Comparison of ENCODE assay signal across 8 mouse cellular contexts in genomic region chr6:97179367-97179828, GRCm38 (mm10). TPM values are rescaled to one million over a fixed set of nuclear protein-coding genes. Genes with fewer than 3 reads are reported as not detected.
A peak's percentile ranks its signal among the peaks of the same experiment; 100 is the strongest.
DNase-seq lines count a peak whose midpoint lies in the region; ATAC-seq and TF ChIP-seq lines count a peak whose summit lies in the region.

No protein-coding gene starts in this region.

- H3K36me3 ChIP-seq in intestine, embryonic 16.5 days (ENCODE audit: control insufficient read depth, insufficient read depth, low read length), result 0 out of 2 replicates have a peak, but pooled peaks cover 2% of the 10 kb centered on the region
- H3K36me3 ChIP-seq in midbrain, postnatal 0 days (ENCODE audit: insufficient read depth, low read length), result peaks cover 11% of the 10 kb centered on the region; the same call in 1 of the 2 replicates

- peak; percentile 57 for ATAC-seq in frontal cortex, adult (ENCODE audit: low TSS enrichment)
- ATAC-seq in CD4-positive, CD25-positive, alpha-beta regulatory T cell, adult 4 months, result peak; percentile 41
- peak; percentile 79 for ATAC-seq in intestine, embryonic 16.5 days
- peak; percentile 67 for ATAC-seq in midbrain, postnatal 0 days (ENCODE audit: low FRiP score)

- H3K27me3 ChIP-seq in intestine, embryonic 16.5 days (replicated peaks; ENCODE audit: control insufficient read depth, insufficient read depth, low read length), result no peaks in the 10 kb centered on the region
- no peaks in the 10 kb centered on the region for H3K27me3 ChIP-seq in midbrain, postnatal 0 days (ENCODE audit: insufficient read depth, low read length)

- TF ChIP-seq POLR2A in embryonic fibroblast, embryonic 13.5 days (IDR thresholded peaks at IDR 0.05; ENCODE audit: low read depth, low read length), result no peak; the same call in 1 of the 2 replicates

- peak overlapping the region; percentile 80 for H3K4me2 ChIP-seq in intestine, embryonic 16.5 days (ENCODE audit: low read depth, low read length)
- H3K4me2 ChIP-seq in midbrain, postnatal 0 days (ENCODE audit: low read depth, low read length, poor library complexity, severe bottlenecking), result peak overlapping the region; percentile 81

- peak overlapping the region; percentile 93 for H3K27ac ChIP-seq in embryonic fibroblast, embryonic 13.5 days (ENCODE audit: insufficient read depth, low read length)
- H3K27ac ChIP-seq in intestine, embryonic 16.5 days (ENCODE audit: low read length), result peak overlapping the region; percentile 90
- peak overlapping the region; percentile 79 for H3K27ac ChIP-seq in midbrain, postnatal 0 days (ENCODE audit: low read depth, low read length)

- DNase-seq in frontal cortex, postnatal 14 days (ENCODE audit: low spot score in 2 of 2), result no peak
- DNase-seq in midbrain, postnatal 0 days (ENCODE audit: low spot score), result peak; percentile 52
- no peak for DNase-seq in left cerebral cortex, postnatal 25 days (ENCODE audit: low spot score in 2 of 2)
- DNase-seq in thymus, postnatal 0 days (ENCODE audit: low spot score), result no peak

- peaks cover 4% of the 10 kb centered on the region for H3K4me1 ChIP-seq in embryonic fibroblast, embryonic 13.5 days (ENCODE audit: control insufficient read depth, insufficient read depth, low read length)
- peaks cover 16% of the 10 kb centered on the region for H3K4me1 ChIP-seq in intestine, embryonic 16.5 days (ENCODE audit: control insufficient read depth, insufficient read depth, low read length)
- 0 out of 2 replicates have a peak, but pooled peaks cover 5% of the 10 kb centered on the region for H3K4me1 ChIP-seq in midbrain, postnatal 0 days (ENCODE audit: insufficient read depth, low read length)

- 8% methylated on average over 11 of the region's 11 CpGs for WGBS in intestine, embryonic 16.5 days
- 12% methylated on average over 11 of the region's 11 CpGs for WGBS in midbrain, postnatal 0 days

- no peaks in the 10 kb centered on the region for H3K9me3 ChIP-seq in intestine, embryonic 16.5 days (ENCODE audit: control insufficient read depth, low read length)
- no peaks in the 10 kb centered on the region for H3K9me3 ChIP-seq in midbrain, postnatal 0 days (ENCODE audit: low read length)

- H3K9ac ChIP-seq in intestine, embryonic 16.5 days (ENCODE audit: low read depth, low read length), result peak overlapping the region; percentile 97
- H3K9ac ChIP-seq in midbrain, postnatal 0 days (replicated peaks; ENCODE audit: low read length, poor library complexity, severe bottlenecking), result peak overlapping the region; percentile 90

- TF ChIP-seq CTCF in embryonic fibroblast, embryonic 13.5 days (IDR thresholded peaks at IDR 0.05; ENCODE audit: borderline replicate concordance, insufficient read depth, low read length), result no peak
- TF ChIP-seq CTCF in midbrain, postnatal 0 days (IDR thresholded peaks at IDR 0.05), result no peak

- intact Hi-C loops in left cerebral cortex, postnatal 25 days (cut with DNase I), result loop anchor here (2.0 kb wide), 1 partner anchor 25 kb away; the partner anchor contains the start of gene Uba3

- H3K4me3 ChIP-seq in embryonic fibroblast, embryonic 13.5 days (ENCODE audit: insufficient read depth, low read length), result peak overlapping the region; percentile 45
- peak overlapping the region; percentile 98 for H3K4me3 ChIP-seq in intestine, embryonic 16.5 days (ENCODE audit: low read length)
- peak overlapping the region; percentile 87 for H3K4me3 ChIP-seq in midbrain, postnatal 0 days (ENCODE audit: low read depth, low read length)

RNA-seq across cellular contexts. Expression of gene Tmf1, which starts 0.5 kb away (rescaled TPM):
- 10 to 100 TPM; 41.0 to 50.8 TPM for polyA plus RNA-seq in CD4-positive, CD25-positive, alpha-beta regulatory T cell, adult 4 months (2017; shearing (Covaris generic))
- polyA plus RNA-seq in embryonic fibroblast, embryonic 13.5 days (2011; ENCODE audit: insufficient read length, low read depth, missing spikeins), result 55.8 and 62.6 TPM in 2 replicates
- 23.3 and 26.0 TPM in 2 replicates for polyA plus RNA-seq in intestine, embryonic 16.5 days (2015; fragmentation: Nextera tagmentation; extraction: Ambion mirVana)
- 23.4 and 26.2 TPM in 2 replicates for total RNA-seq in midbrain, postnatal 0 days (2014; rRNA removed)
- 44.1 and 51.4 TPM in 2 replicates for polyA plus RNA-seq in midbrain, postnatal 0 days (2015; fragmentation: Nextera tagmentation; extraction: Ambion mirVana)
- 10 to 100 TPM; 50.0 to 54.9 TPM for total RNA-seq in left cerebral cortex, postnatal 25 days (2021)
- 43.9 and 50.8 TPM in 2 replicates for polyA plus RNA-seq in thymus, postnatal 0 days (2015; fragmentation: Nextera tagmentation; extraction: Ambion mirVana)

RNA-seq across cellular contexts. Expression of gene Uba3, which starts 26.0 kb away (rescaled TPM):
- 10 to 100 TPM; 43.0 TPM for polyA plus RNA-seq in CD4-positive, CD25-positive, alpha-beta regulatory T cell, adult 4 months (2017; shearing (Covaris generic))
- polyA plus RNA-seq in embryonic fibroblast, embryonic 13.5 days (2011; ENCODE audit: insufficient read length, low read depth, missing spikeins), result 136 and 147 TPM in 2 replicates
- 50.0 and 53.7 TPM in 2 replicates for polyA plus RNA-seq in intestine, embryonic 16.5 days (2015; fragmentation: Nextera tagmentation; extraction: Ambion mirVana)
- 54.5 and 68.1 TPM in 2 replicates for total RNA-seq in midbrain, postnatal 0 days (2014; rRNA removed)
- polyA plus RNA-seq in midbrain, postnatal 0 days (2015; fragmentation: Nextera tagmentation; extraction: Ambion mirVana), result 63.9 and 68.1 TPM in 2 replicates
- total RNA-seq in left cerebral cortex, postnatal 25 days (2021), result 10 to 100 TPM; 68.6 to 75.2 TPM
- 53.1 and 55.4 TPM in 2 replicates for polyA plus RNA-seq in thymus, postnatal 0 days (2015; fragmentation: Nextera tagmentation; extraction: Ambion mirVana)

RNA-seq across cellular contexts. Expression of gene Eogt, which starts 30.4 kb away (rescaled TPM):
- polyA plus RNA-seq in CD4-positive, CD25-positive, alpha-beta regulatory T cell, adult 4 months (2017; shearing (Covaris generic)), result 10 to 100 TPM in 1 of 2 experiments, 1 to 10 TPM in 1; 8.1 to 13.9 TPM
- 40.3 and 44.5 TPM in 2 replicates for polyA plus RNA-seq in embryonic fibroblast, embryonic 13.5 days (2011; ENCODE audit: insufficient read length, low read depth, missing spikeins)
- 6.7 and 7.4 TPM in 2 replicates for polyA plus RNA-seq in intestine, embryonic 16.5 days (2015; fragmentation: Nextera tagmentation; extraction: Ambion mirVana)
- 25.2 and 25.8 TPM in 2 replicates for total RNA-seq in midbrain, postnatal 0 days (2014; rRNA removed)
- polyA plus RNA-seq in midbrain, postnatal 0 days (2015; fragmentation: Nextera tagmentation; extraction: Ambion mirVana), result 9.9 and 11.7 TPM in 2 replicates
- 10 to 100 TPM; 25.8 to 34.5 TPM for total RNA-seq in left cerebral cortex, postnatal 25 days (2021)
- polyA plus RNA-seq in thymus, postnatal 0 days (2015; fragmentation: Nextera tagmentation; extraction: Ambion mirVana), result 5.1 and 5.7 TPM in 2 replicates

RNA-seq across cellular contexts. Expression of gene Arl6ip5, which starts 31.1 kb away (rescaled TPM):
- 100 to 1,000 TPM; 189 to 278 TPM for polyA plus RNA-seq in CD4-positive, CD25-positive, alpha-beta regulatory T cell, adult 4 months (2017; shearing (Covaris generic))
- 140 and 204 TPM in 2 replicates for polyA plus RNA-seq in embryonic fibroblast, embryonic 13.5 days (2011; ENCODE audit: insufficient read length, low read depth, missing spikeins)
- 76.4 TPM in 2 replicates for polyA plus RNA-seq in intestine, embryonic 16.5 days (2015; fragmentation: Nextera tagmentation; extraction: Ambion mirVana)
- total RNA-seq in midbrain, postnatal 0 days (2014; rRNA removed), result 115 and 118 TPM in 2 replicates
- polyA plus RNA-seq in midbrain, postnatal 0 days (2015; fragmentation: Nextera tagmentation; extraction: Ambion mirVana), result 151 and 153 TPM in 2 replicates
- 100 to 1,000 TPM; 199 to 212 TPM for total RNA-seq in left cerebral cortex, postnatal 25 days (2021)
- 105 and 112 TPM in 2 replicates for polyA plus RNA-seq in thymus, postnatal 0 days (2015; fragmentation: Nextera tagmentation; extraction: Ambion mirVana)

Comparison
In these comparisons a context has a peak if more than half of its experiments do, and no peak if none do; other contexts are left out.
1. H3K4me3 ChIP-seq: peak in every context shown above with its lines; median percentile 98 in intestine, embryonic 16.5 days; 87 in midbrain, postnatal 0 days; 45 in embryonic fibroblast, embryonic 13.5 days.